Mouse (Mus musculus): Measurements from ENCODE around the gene Krt8. TPM values are rescaled to one million over a fixed set of nuclear protein-coding genes. Genes with fewer than 3 reads are reported as not detected.

Gene Krt8
- total and polyA plus RNA-seq, 2 experiments from 2014 or later: 7.2 to 110 TPM

DNA sequence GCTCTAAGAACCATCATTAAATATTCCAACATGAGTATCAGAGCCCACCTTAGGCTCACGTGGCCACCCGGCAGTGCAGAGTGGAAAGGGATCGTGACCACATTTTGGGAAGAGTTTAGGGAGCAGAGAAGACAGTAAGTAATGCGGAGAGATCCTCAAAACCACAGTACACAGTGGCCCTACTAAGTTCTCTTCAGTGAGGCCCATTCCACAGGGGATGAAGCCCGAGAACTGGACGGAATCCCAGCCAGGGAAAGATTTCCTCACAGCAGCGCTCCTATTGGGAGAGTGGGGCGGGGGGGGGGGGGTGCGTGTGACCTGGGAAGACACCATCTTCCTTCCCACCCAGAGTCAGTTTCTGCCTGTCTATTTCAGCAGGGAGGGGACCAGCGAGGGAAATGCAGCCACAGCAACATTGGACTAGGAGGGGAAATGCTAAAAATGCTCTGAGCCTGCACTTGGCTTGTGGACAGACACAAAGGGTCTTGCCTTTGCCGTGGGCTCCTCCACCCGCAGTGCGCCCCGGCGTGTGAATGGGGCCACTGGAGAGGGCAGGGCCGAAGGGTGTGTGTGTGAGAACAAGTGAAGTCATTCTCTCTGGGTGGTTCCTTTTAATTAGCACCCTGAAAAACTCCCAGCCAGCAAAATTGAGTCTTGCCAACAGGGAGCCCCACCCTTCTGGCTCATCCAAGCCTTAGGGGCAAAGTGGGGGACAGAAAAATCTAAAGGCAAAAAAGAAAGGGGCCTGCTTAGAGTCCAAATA is 30.0 kb downstream of the Krt8 start:
- TF ChIP-seq EP300 (IDR thresholded peaks at IDR 0.05; ENCODE audit: low read depth): no peak
- TF ChIP-seq CTCF (IDR thresholded peaks at IDR 0.05; ENCODE audit: low read depth): no peak
- Histone ChIP-seq H3K27me3 (ENCODE audit: control insufficient read depth, insufficient read depth, low read length) (peaks cover 7% of the 10 kb centered on the region; the same call in 1 of the 2 replicates), H3K9me3 (replicated peaks; ENCODE audit: control insufficient read depth, low read length) (no peaks in the 10 kb centered on the region), H3K4me1 (ENCODE audit: control insufficient read depth, insufficient read depth) (peaks cover 15% of the 10 kb centered on the region), H3K4me2 (ENCODE audit: low read depth, low read length) (no peak overlapping the region), H3K4me3 (ENCODE audit: low read depth, low read length) (no peak overlapping the region), H3K36me3 (replicated peaks; ENCODE audit: control insufficient read depth, insufficient read depth, low read length) (no peaks in the 10 kb centered on the region), H3K9ac (replicated peaks; ENCODE audit: low read depth, low read length) (no peak overlapping the region), H3K27ac (ENCODE audit: low read depth) (no peak overlapping the region)
- ATAC-seq (ENCODE audit: insufficient read depth, low read depth): no peak
- 44% methylated on average over 16 of the region's 16 CpGs for WGBS
- no peak for DNase-seq (ENCODE audit: low spot score)

DNA sequence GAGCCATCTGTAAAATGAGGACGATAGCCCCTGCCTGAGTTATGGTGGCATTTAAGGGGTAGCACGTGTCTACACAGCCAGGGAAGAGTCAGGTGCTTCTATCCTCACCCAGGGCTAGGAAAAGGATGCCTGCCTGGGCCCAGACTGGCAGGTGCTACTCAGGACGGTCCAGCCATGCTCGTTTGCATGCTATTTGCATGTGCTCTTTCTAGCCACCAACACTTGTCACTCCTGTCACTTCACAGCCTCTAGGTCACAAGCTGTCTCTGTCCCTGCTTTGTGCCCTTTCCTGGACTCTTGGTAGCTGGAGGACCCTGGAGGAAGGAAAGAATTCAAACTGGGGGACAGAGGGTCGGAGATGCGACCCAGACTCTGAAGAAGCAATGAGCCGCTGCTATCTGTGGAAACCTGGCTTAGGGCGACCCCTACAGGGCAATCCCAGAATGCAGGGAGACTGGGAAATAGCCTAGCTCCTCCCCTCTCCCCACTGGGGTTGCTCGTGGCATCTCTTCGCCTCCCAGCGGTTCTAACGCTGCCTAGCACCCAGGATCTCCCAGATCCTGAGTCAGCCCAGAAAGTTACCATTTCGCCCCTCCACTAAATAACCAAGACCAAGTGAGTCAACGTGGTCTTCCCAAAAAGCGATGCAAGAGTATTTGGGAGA is 30.7 kb downstream of the Krt8 start:
- Histone ChIP-seq H3K36me3 (replicated peaks; ENCODE audit: control insufficient read depth, insufficient read depth, low read length) (no peaks in the 10 kb centered on the region), H3K9ac (replicated peaks; ENCODE audit: low read depth, low read length) (no peak overlapping the region), H3K27ac (ENCODE audit: low read depth) (no peak overlapping the region), H3K4me3 (ENCODE audit: low read depth, low read length) (no peak overlapping the region), H3K4me1 (ENCODE audit: control insufficient read depth, insufficient read depth) (peaks cover 15% of the 10 kb centered on the region), H3K27me3 (ENCODE audit: control insufficient read depth, insufficient read depth, low read length) (peaks cover 7% of the 10 kb centered on the region; the same call in 1 of the 2 replicates), H3K4me2 (ENCODE audit: low read depth, low read length) (no peak overlapping the region), H3K9me3 (replicated peaks; ENCODE audit: control insufficient read depth, low read length) (no peaks in the 10 kb centered on the region)
- no peak for TF ChIP-seq EP300 (IDR thresholded peaks at IDR 0.05; ENCODE audit: low read depth)
- peak; percentile 97 for TF ChIP-seq CTCF (IDR thresholded peaks at IDR 0.05; ENCODE audit: low read depth)
- DNase-seq (ENCODE audit: low spot score) (peak; percentile 91), ATAC-seq (ENCODE audit: insufficient read depth, low read depth) (peak; percentile 45)
- 11% methylated on average over 15 of the region's 15 CpGs for WGBS

DNA sequence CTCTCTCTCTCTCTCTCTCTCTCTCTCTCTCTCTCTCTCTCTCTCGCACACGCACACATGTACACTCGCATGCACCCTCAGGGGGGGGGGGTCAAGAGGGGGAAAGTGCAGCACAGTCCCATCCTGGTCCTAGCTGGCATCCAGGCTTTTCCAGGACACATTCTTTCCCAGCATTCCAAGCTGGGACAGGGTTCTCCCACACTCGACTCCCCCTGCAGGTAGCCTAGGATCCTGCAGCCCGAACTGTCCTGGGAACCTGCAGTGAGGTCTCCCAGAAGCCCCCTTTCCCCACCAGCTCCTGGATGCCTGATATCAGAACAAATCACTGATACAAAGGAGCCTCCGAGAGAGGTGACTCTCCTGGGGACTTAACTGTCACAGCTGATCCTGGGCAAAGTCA is 33.7 kb downstream of the Krt8 start:
- 0% methylated on average over 3 of the region's 6 CpGs for WGBS
- H3K36me3 ChIP-seq (replicated peaks; ENCODE audit: control insufficient read depth, insufficient read depth, low read length): no peaks in the 10 kb centered on the region
- TF ChIP-seq CTCF (IDR thresholded peaks at IDR 0.05; ENCODE audit: low read depth): peak; percentile 75
- no peak for TF ChIP-seq EP300 (IDR thresholded peaks at IDR 0.05; ENCODE audit: low read depth)
- H3K27ac ChIP-seq (ENCODE audit: low read depth): no peak overlapping the region
- DNase-seq (ENCODE audit: low spot score) (peak; percentile 39), ATAC-seq (ENCODE audit: insufficient read depth, low read depth) (no peak; the same call in 1 of the 2 replicates)
- H3K9ac ChIP-seq (replicated peaks; ENCODE audit: low read depth, low read length): no peak overlapping the region
- no peak overlapping the region for H3K4me3 ChIP-seq (ENCODE audit: low read depth, low read length)
- no peaks in the 10 kb centered on the region for H3K4me1 ChIP-seq (ENCODE audit: control insufficient read depth, insufficient read depth)
- no peak overlapping the region for H3K4me2 ChIP-seq (ENCODE audit: low read depth, low read length)
- peaks cover 7% of the 10 kb centered on the region; the same call in 1 of the 2 replicates for H3K27me3 ChIP-seq (ENCODE audit: control insufficient read depth, insufficient read depth, low read length)
- no peaks in the 10 kb centered on the region for H3K9me3 ChIP-seq (replicated peaks; ENCODE audit: control insufficient read depth, low read length)

- no peak for DNase-seq (ENCODE audit: low spot score)
- Histone ChIP-seq H3K9me3 (replicated peaks; ENCODE audit: control insufficient read depth, low read length) (no peaks in the 10 kb centered on the region), H3K4me1 (ENCODE audit: control insufficient read depth, insufficient read depth) (no peaks in the 10 kb centered on the region), H3K4me3 (ENCODE audit: low read depth, low read length) (no peak overlapping the region), H3K36me3 (replicated peaks; ENCODE audit: control insufficient read depth, insufficient read depth, low read length) (no peaks in the 10 kb centered on the region), H3K27me3 (ENCODE audit: control insufficient read depth, insufficient read depth, low read length) (no peaks in the 10 kb centered on the region), H3K4me2 (ENCODE audit: low read depth, low read length) (no peak overlapping the region), H3K9ac (replicated peaks; ENCODE audit: low read depth, low read length) (no peak overlapping the region), H3K27ac (ENCODE audit: low read depth) (no peak overlapping the region)
- TF ChIP-seq CTCF (IDR thresholded peaks at IDR 0.05; ENCODE audit: low read depth) (no peak), EP300 (IDR thresholded peaks at IDR 0.05; ENCODE audit: low read depth) (no peak)
- WGBS: 58% methylated on average over 8 of the region's 8 CpGs
- 0 out of 2 replicates have a peak, but pooled peaks have one; percentile 20 for ATAC-seq (ENCODE audit: insufficient read depth, low read depth)
Observed at GRCm38 (mm10) chr15:101966808-101967207, 37.5 kb downstream of the Krt8 start.

- DNase-seq (ENCODE audit: low spot score) (no peak), ATAC-seq (ENCODE audit: insufficient read depth, low read depth) (no peak)
- Histone ChIP-seq H3K9me3 (replicated peaks; ENCODE audit: control insufficient read depth, low read length) (no peaks in the 10 kb centered on the region), H3K4me1 (ENCODE audit: control insufficient read depth, insufficient read depth) (no peaks in the 10 kb centered on the region), H3K27ac (ENCODE audit: low read depth) (no peak overlapping the region), H3K9ac (replicated peaks; ENCODE audit: low read depth, low read length) (no peak overlapping the region), H3K36me3 (replicated peaks; ENCODE audit: control insufficient read depth, insufficient read depth, low read length) (no peaks in the 10 kb centered on the region), H3K4me2 (ENCODE audit: low read depth, low read length) (no peak overlapping the region), H3K27me3 (ENCODE audit: control insufficient read depth, insufficient read depth, low read length) (0 out of 2 replicates have a peak, but pooled peaks cover 4% of the 10 kb centered on the region), H3K4me3 (ENCODE audit: low read depth, low read length) (no peak overlapping the region)
- TF ChIP-seq CTCF (IDR thresholded peaks at IDR 0.05; ENCODE audit: low read depth) (no peak), EP300 (IDR thresholded peaks at IDR 0.05; ENCODE audit: low read depth) (no peak)
- 79% methylated on average over 3 of the region's 3 CpGs for WGBS
Observed at GRCm38 (mm10) chr15:101958891-101959290, 45.4 kb downstream of the Krt8 start.

Measured in heart, postnatal 0 days (tissue).